Comparison of ENCODE assay signal across 13 mouse cellular contexts in the genomic region with DNA sequence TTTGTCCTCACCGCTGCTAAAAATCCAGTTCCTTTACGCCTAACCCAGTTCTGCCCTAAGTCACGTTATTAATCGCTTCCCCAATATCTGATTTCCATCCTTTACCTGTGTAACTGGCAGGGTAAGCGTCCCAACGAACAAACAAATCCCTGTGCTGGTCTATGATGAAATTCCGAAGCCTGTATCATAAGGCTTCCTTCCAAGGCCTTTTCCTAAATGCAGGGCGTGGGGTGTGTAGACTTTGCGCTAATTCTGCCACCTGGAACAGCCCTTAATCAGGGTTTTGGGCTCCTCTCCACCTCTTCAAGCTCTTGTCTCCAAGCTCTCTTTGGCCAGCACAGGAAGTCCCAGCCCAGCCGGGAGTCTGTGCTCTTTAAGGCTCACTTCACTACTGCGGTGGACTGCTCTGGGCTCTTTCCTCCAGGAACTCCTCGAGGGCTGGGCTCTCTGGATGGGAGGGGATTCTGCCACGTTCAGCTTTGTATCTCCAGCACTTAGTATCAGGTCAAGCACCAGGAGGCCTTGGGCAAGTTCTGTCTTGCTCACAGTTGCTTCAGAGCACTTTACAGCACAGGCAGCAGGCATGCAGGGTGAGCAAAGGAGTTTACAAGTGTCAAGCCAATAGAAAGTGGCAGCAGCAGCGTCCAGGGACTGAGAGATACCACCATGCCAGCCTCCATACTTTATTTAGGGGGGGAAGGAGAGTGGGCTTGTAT. TPM values are rescaled to one million over a fixed set of nuclear protein-coding genes. Genes with fewer than 3 reads are reported as not detected.
DNase-seq lines count a peak whose midpoint lies in the region; ATAC-seq lines count a peak whose summit lies in the region.
"Had no signal": no experiment of that assay in that cellular context is flagged by ENCODE, and none has a peak within 500 bp of the region (broad histone marks: within the 10 kb centered on the region; RNA-seq: fewer than 3 reads in every experiment).

No protein-coding gene starts in this region.

- intact Hi-C loops in heart, postnatal 14 days (cut with DNase I), result loop anchor here (2.0 kb wide), 1 partner anchor 57 kb away; no protein-coding TSS in a partner anchor

- peak; percentile 28 to 38 for DNase-seq in cerebellum, postnatal 25 days
- DNase-seq in kidney, postnatal 10 days, result peak; percentile 53
- no peak for DNase-seq in kidney, adult 9 months
- peak; percentile 52 for DNase-seq in ZHBTc4 (ENCODE audit: low read depth, low spot score)
- peak; percentile 25 to 41 for DNase-seq in heart, postnatal 14 days
- DNase-seq in frontal cortex, adult 2 months (ENCODE audit: extremely low spot score in 1 of 2, low spot score in 1 of 2), result no peak
- DNase-seq in right cerebral cortex, postnatal 36 days (ENCODE audit: low spot score in 2 of 2), result no peak
- DNase-seq: gastrocnemius, postnatal 25 days; layer of hippocampus, postnatal 36 days; liver, embryonic 13.5 days; retina, postnatal 1 day had no signal

- no peak for ATAC-seq in cerebellum, adult (ENCODE audit: insufficient number of reproducible peaks, low FRiP score, low TSS enrichment)

RNA-seq across cellular contexts. Expression of gene Mpzl1, which starts 48.8 kb away (rescaled TPM):
- total RNA-seq in heart, postnatal 14 days (2021), result 10 to 100 TPM; 33.3 to 34.1 TPM
- 41.2 and 41.7 TPM in 2 replicates for polyA plus RNA-seq in frontal cortex, adult 2 months (2012; rRNA removed)
- total RNA-seq: monocyte, adult 5-6 weeks had no signal

Comparison
In these comparisons a context has a peak if more than half of its experiments do, and no peak if none do; other contexts are left out.
1. DNase-seq: peak in cerebellum, postnatal 25 days (2 of 2), kidney, postnatal 10 days (single experiment), ZHBTc4 (single experiment) and heart, postnatal 14 days (2 of 2); none in kidney, adult 9 months (single experiment), frontal cortex, adult 2 months (0 of 2) and right cerebral cortex, postnatal 36 days (0 of 2).